Mouse (Mus musculus) liver, embryonic 12.5 days (tissue): ENCODE measurements around the gene Kctd15. TPM values are rescaled to one million over a fixed set of nuclear protein-coding genes. Genes with fewer than 3 reads are reported as not detected.
A peak's percentile ranks its signal among the peaks of the same experiment; 100 is the strongest.

ENCODE experiments used
- ATAC-seq: fragments of 200-750 bp; cut with Nextera tagmentation; 2 replicates; pipeline ENCODE4 v1.8.0; 2017; ENCODE audit warnings: moderate number of reproducible peaks, mild to moderate bottlenecking, moderate library complexity
- H3K27ac ChIP-seq: fragments of 300-500 bp; sonication (generic); 2 replicates; pipeline ENCODE4 v1.5.1; 2016; ENCODE audit warnings: mild to moderate bottlenecking
- H3K27me3 ChIP-seq: fragments of 300-500 bp; sonication (generic); replicated peaks from 2 replicates; pipeline ENCODE4 v1.6.1; 2016; ENCODE audit warnings: mild to moderate bottlenecking, moderate library complexity
- H3K36me3 ChIP-seq: fragments of 300-500 bp; sonication (generic); 2 replicates; pipeline ENCODE4 v1.6.1; 2016; ENCODE audit warnings: mild to moderate bottlenecking, moderate library complexity
- H3K4me1 ChIP-seq: fragments of 300-500 bp; sonication (generic); 2 replicates; pipeline ENCODE4 v1.6.1; 2016
- H3K4me2 ChIP-seq: fragments of 300-500 bp; sonication (generic); 2 replicates; pipeline ENCODE4 v1.6.1; 2016; ENCODE audit warnings: mild to moderate bottlenecking, moderate library complexity
- H3K4me3 ChIP-seq: fragments of 300-500 bp; sonication (generic); 2 replicates; pipeline ENCODE4 v1.5.1; 2016; ENCODE audit warnings: mild to moderate bottlenecking, moderate library complexity
- H3K9ac ChIP-seq: fragments of 300-500 bp; sonication (generic); 2 replicates; pipeline ENCODE4 v1.6.1; 2016; ENCODE audit warnings: mild to moderate bottlenecking, moderate library complexity
- H3K9me3 ChIP-seq: fragments of 300-500 bp; sonication (generic); replicated peaks from 2 replicates; pipeline ENCODE4 v1.6.1; 2016; ENCODE audit warnings: mild to moderate bottlenecking, moderate library complexity
- WGBS: fragments of 180-500 bp; shearing (Covaris S2); methylation state at CpG from one replicate; pipeline ENCODE4 v1.1.7; 2016; ENCODE audit not compliant: insufficient replicate concordance; 5-methylcytosine and 5-hydroxymethylcytosine counted together
- polyA plus RNA-seq: library from polyadenylated mRNA; unstranded; fragments of >200 nt; fragmentation: Nextera tagmentation; extraction: Ambion mirVana; gene quantifications from 2 replicates; pipeline ENCODE4 v1.2.1, GENCODE M21; 2016

Gene Kctd15
- polyA plus RNA-seq, result 2.2 and 2.7 TPM in 2 replicates

DNA sequence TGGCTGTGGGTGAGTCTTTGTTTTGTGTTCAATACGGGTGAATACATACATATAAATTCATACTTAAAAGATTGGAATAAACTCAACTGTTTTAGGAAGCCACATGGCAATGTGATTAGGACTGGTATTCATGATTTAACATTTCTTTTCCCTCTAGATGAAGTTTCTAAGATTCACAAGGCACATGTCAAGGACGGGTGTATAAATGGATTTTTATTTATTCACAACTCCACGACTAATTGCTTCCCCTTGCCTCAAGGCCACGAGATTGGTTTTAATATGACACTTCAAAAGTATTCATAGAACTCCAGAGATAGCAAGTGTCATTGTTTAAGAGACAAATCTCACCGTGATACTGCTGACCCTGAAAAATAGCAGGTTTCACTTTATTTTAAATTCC lies at the start of gene Kctd15:
Gene Kctd15, minus strand, starts transcription at position 101 of the 400 bp plus-strand sequence.
- Histone ChIP-seq H3K36me3 (no peaks in the 10 kb centered on the region), H3K9ac (no peak within 1 kb of the TSS), H3K4me2 (peak within 1 kb of the TSS; percentile 68), H3K9me3 (no peaks in the 10 kb centered on the region), H3K4me1 (0 out of 2 replicates have a peak, but pooled peaks cover 4% of the 10 kb centered on the region), H3K27ac (no peak within 1 kb of the TSS), H3K27me3 (peaks cover 64% of the 10 kb centered on the region), H3K4me3 (peak within 1 kb of the TSS; percentile 58)
- ATAC-seq, result no peak
- WGBS, result 58% methylated on average over 5 of the region's 5 CpGs

DNA sequence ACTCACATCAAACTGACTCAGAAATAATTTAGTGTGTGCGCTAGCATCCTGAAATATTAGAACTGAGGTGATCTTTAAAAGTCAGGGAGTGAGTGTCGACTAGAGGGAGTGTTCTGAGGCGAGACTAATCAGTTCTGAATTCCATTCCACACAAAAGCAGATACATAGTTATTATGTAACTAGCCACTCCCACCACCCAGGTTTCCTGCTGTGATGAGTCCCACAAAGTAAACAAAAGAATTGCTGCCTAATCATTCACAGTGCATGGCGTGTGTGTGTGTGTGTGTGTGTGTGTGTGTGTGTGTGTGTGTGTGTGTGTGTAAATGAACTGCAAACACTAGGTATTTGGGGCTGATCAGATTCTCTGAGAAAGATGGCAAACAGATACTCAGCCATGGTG lies 47.9 kb upstream of the Kctd15 start:
- no peak for ATAC-seq
- Histone ChIP-seq H3K27me3 (0 out of 2 replicates have a peak, but pooled peaks cover 3% of the 10 kb centered on the region), H3K36me3 (no peaks in the 10 kb centered on the region), H3K4me1 (no peaks in the 10 kb centered on the region), H3K4me3 (no peak overlapping the region), H3K27ac (no peak overlapping the region), H3K9ac (no peak overlapping the region), H3K4me2 (no peak overlapping the region), H3K9me3 (no peaks in the 10 kb centered on the region)
- WGBS, result 54% methylated on average over 4 of the region's 4 CpGs

DNA sequence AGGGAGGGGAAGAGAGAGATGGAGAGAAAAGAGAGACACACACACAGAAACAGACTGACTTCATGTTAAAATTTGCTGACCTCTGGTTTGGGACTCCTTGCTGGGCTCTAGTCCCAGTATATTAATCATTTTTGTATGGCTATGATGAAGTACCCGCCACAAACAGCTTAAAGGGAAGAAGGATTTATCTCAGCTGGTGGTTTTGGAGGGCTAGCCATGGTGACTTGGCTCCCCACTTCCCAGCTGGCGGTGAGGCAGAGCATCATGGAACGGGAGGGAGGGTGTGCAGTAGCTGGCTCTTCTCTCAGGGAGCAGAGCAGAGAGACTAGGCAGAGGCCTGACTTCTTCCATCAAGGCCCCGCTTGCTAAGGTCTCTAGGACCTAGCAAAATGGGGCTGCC lies 46.9 kb upstream of the Kctd15 start:
- H3K27ac ChIP-seq, result no peak overlapping the region
- H3K4me2 ChIP-seq, result no peak overlapping the region
- no peak for ATAC-seq
- 31% methylated on average over 4 of the region's 4 CpGs for WGBS
- H3K36me3 ChIP-seq, result no peaks in the 10 kb centered on the region
- H3K4me1 ChIP-seq, result no peaks in the 10 kb centered on the region
- no peak overlapping the region for H3K4me3 ChIP-seq
- H3K27me3 ChIP-seq, result 0 out of 2 replicates have a peak, but pooled peaks cover 3% of the 10 kb centered on the region
- no peak overlapping the region for H3K9ac ChIP-seq
- no peaks in the 10 kb centered on the region for H3K9me3 ChIP-seq

DNA sequence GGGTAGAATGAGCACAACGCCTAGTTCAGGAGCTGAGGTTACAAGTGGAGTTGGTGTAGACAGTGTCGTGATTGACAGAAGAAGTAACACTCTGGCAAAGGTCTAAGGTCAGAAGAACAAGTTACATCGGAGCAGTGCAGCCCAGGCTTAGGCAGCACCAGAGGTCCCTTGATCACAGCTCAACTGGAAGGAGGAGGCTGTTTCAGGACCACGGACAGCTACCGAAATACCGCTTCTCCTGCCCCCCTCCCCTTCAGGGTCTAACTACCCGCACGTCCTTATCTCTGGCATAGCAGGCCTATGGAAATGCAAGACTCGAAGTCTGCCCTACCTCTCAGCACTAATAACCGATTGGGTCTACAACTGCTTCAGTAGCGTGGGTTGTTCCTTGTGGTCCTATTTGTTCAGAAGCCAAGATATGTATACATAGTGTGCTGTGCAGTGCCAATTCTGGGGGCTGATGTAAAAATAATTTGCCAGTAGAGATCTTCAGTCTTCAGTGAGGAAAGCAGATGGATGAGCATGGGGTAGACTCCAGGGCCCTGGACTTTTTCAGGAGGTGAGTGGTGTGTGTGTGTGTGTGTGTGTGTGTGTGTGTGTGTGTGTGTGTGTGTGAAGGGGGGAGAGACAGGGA lies 46.3 kb upstream of the Kctd15 start:
- no peak for ATAC-seq
- H3K9ac ChIP-seq, result no peak overlapping the region
- no peak overlapping the region for H3K4me2 ChIP-seq
- H3K4me3 ChIP-seq, result no peak overlapping the region
- H3K27ac ChIP-seq, result no peak overlapping the region
- 11% methylated on average over 11 of the region's 11 CpGs for WGBS
- H3K4me1 ChIP-seq, result no peaks in the 10 kb centered on the region
- no peaks in the 10 kb centered on the region for H3K9me3 ChIP-seq
- 0 out of 2 replicates have a peak, but pooled peaks cover 3% of the 10 kb centered on the region for H3K27me3 ChIP-seq
- H3K36me3 ChIP-seq, result no peaks in the 10 kb centered on the region

DNA sequence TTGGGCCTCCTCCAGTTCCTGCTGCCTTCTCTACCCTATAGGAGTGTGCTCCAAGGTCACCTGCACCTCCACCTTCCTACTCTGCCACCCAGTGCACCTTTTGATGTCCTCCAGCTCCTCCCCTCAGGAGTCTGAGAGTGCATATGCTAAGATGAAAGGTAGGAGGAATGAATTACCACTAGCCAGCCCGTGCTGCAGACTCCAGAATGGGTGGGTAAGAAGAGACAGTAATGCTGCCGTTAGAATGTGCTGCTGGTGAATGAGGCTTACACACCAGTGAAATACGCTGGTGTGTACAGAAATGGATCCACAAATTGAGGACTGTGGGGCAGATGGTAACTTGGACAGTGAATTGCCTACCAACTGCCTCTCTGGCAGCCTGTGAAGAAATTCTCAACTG lies 43.4 kb upstream of the Kctd15 start:
- Histone ChIP-seq H3K36me3 (no peaks in the 10 kb centered on the region), H3K4me1 (no peaks in the 10 kb centered on the region)
- 43% methylated on average over 3 of the region's 3 CpGs for WGBS

DNA sequence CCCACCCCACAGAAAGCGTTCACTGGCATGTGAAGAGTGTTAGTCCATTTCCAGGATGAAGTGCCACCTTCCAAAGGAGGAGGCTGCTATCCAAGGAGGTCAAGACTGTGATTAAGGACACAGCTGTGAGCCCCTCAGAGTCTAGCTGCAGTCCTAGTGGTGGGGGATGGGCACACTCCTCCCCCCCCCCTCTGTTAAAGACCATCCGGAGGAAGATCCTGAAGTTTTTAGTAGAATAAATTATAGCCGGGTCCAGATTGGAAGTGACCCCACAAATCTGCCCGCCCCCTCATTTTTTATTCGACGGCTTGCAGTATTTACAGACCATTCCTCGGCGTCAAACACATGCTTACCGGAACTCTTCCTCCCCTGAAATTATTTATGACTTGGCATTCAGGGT lies 41.7 kb upstream of the Kctd15 start:
- H3K9ac ChIP-seq, result no peak overlapping the region
- H3K9me3 ChIP-seq, result no peaks in the 10 kb centered on the region
- H3K27me3 ChIP-seq, result 0 out of 2 replicates have a peak, but pooled peaks cover 3% of the 10 kb centered on the region
- H3K4me2 ChIP-seq, result no peak overlapping the region
- no peaks in the 10 kb centered on the region for H3K36me3 ChIP-seq
- H3K4me1 ChIP-seq, result no peaks in the 10 kb centered on the region
- H3K27ac ChIP-seq, result no peak overlapping the region
- 83% methylated on average over 9 of the region's 9 CpGs for WGBS
- H3K4me3 ChIP-seq, result no peak overlapping the region
- ATAC-seq, result no peak

More for the DNA sequence above, 43.4 kb upstream of the Kctd15 start:
- H3K4me3 ChIP-seq, result no peak overlapping the region
- H3K27me3 ChIP-seq, result 0 out of 2 replicates have a peak, but pooled peaks cover 3% of the 10 kb centered on the region
- H3K27ac ChIP-seq, result no peak overlapping the region
- no peak for ATAC-seq
- H3K4me2 ChIP-seq, result no peak overlapping the region
- H3K9me3 ChIP-seq, result no peaks in the 10 kb centered on the region
- no peak overlapping the region for H3K9ac ChIP-seq

DNA sequence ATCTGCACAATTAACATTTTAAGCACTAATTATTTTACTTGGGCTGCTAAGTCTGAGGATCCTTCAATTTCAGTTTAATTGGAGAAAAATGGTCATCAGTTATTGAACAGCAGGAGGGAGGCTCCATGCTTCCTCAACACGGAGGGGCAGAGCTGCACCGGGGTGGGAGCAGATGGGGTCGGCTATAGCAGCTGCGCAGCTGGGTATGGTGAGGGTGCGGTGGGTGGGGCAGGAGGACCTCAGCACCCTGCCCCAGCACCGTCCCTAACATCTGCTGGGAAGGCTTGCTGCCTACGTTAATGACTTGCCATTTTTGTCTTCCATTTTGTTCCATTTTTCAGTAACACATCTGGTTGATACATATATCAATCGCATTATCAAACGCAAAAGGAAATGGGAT lies 39.6 kb upstream of the Kctd15 start:
- Histone ChIP-seq H3K27ac (no peak overlapping the region), H3K4me1 (no peaks in the 10 kb centered on the region), H3K4me2 (no peak overlapping the region), H3K27me3 (0 out of 2 replicates have a peak, but pooled peaks cover 3% of the 10 kb centered on the region), H3K9ac (no peak overlapping the region), H3K9me3 (no peaks in the 10 kb centered on the region), H3K36me3 (no peaks in the 10 kb centered on the region), H3K4me3 (no peak overlapping the region)
- no peak for ATAC-seq
- 56% methylated on average over 9 of the region's 9 CpGs for WGBS

DNA sequence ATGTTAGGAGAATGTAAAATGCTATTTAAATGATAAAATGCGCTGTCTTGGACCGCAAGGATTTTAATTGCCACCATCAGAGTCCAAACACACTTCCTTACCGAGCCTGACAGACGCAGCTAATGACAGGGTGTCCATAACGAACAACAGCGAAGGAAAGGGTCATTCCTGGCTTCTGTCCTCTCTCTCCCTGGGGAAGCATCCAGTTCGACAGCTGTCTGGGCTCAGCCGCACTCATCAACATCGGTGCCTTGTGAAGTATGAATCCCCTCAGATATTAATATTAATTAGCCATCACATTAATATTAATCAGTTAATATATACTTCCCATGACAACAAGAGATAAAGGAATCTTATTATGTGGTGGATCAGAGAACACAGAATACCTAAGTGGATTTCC lies 38.4 kb upstream of the Kctd15 start:
- Histone ChIP-seq H3K27me3 (no peaks in the 10 kb centered on the region), H3K9me3 (no peaks in the 10 kb centered on the region), H3K4me1 (no peaks in the 10 kb centered on the region), H3K9ac (no peak overlapping the region), H3K27ac (no peak overlapping the region), H3K4me2 (no peak overlapping the region), H3K36me3 (no peaks in the 10 kb centered on the region), H3K4me3 (no peak overlapping the region)
- 76% methylated on average over 9 of the region's 9 CpGs for WGBS
- ATAC-seq, result no peak

DNA sequence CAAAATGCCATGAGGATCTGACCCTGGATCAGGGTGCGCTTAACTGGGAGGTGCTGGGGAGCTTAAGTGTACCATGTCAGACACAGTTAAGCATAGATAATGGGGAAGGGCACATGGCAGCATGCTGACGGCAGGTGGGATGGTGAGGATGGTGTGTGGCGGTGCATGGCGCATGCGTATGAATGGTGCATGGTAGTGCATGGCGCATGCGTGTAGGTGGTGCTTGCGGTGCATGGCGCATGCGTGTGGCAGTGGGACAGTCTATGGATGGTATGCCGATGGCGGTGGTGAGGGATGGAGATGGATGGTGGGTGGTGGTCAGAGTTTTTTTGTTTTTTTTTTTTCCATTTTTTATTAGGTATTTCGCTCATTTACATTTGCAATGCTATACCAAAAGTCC lies 37.4 kb upstream of the Kctd15 start:
- ATAC-seq, result no peak
- no peaks in the 10 kb centered on the region for H3K9me3 ChIP-seq
- no peak overlapping the region for H3K9ac ChIP-seq
- no peak overlapping the region for H3K4me2 ChIP-seq
- H3K4me1 ChIP-seq, result no peaks in the 10 kb centered on the region
- 88% methylated on average over 13 of the region's 13 CpGs for WGBS
- H3K27ac ChIP-seq, result no peak overlapping the region
- no peak overlapping the region for H3K4me3 ChIP-seq
- no peaks in the 10 kb centered on the region for H3K36me3 ChIP-seq
- no peaks in the 10 kb centered on the region for H3K27me3 ChIP-seq

DNA sequence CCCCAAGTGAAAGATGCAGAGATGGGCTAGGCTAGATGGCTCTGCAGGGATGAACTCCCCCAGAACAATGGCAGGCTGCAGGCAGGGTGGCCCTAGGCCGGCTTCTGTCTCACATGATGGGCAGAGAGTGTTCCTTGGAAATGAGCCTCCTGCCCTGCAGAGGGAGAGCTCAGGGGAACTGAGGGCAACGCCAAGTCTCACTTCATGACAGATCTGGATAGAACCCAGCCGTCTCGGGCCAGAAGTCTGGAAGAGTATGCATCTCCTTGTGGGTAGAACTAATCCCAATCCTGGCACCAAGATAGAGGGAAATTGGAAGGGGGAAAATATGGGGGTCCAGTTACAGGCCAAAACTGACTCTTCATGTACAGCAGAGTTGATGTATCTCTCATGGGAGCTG lies 36.5 kb upstream of the Kctd15 start:
- no peak for ATAC-seq
- no peak overlapping the region for H3K4me3 ChIP-seq
- H3K36me3 ChIP-seq, result no peaks in the 10 kb centered on the region
- no peak overlapping the region for H3K4me2 ChIP-seq
- 63% methylated on average over 4 of the region's 4 CpGs for WGBS
- no peak overlapping the region for H3K27ac ChIP-seq
- no peak overlapping the region for H3K9ac ChIP-seq
- no peaks in the 10 kb centered on the region for H3K27me3 ChIP-seq
- H3K4me1 ChIP-seq, result no peaks in the 10 kb centered on the region
- H3K9me3 ChIP-seq, result no peaks in the 10 kb centered on the region

DNA sequence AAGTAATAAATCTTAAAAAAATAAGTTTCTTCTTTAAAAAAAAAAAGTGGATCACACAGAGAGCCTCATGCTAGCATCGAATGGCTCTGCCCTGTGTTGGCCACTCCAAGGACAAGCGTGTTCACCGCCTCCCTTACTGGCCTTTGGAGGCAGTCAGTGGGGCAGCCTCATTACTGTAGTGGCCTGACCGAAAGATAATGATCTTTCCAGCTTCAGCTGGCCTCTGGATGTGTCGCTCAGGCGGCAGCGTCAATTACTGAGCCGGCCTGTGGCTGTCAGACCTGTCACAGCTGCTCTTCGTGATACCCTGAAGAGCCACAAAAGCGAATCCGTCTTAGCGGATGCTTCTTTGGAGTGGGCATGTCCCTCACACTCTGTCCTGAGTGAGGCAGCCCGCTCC lies 33.6 kb upstream of the Kctd15 start:
- Histone ChIP-seq H3K9ac (no peak overlapping the region), H3K36me3 (no peaks in the 10 kb centered on the region), H3K4me2 (no peak overlapping the region), H3K4me3 (no peak overlapping the region), H3K9me3 (no peaks in the 10 kb centered on the region), H3K27ac (no peak overlapping the region), H3K4me1 (no peaks in the 10 kb centered on the region), H3K27me3 (no peaks in the 10 kb centered on the region)
- no peak for ATAC-seq
- WGBS, result 47% methylated on average over 13 of the region's 13 CpGs

DNA sequence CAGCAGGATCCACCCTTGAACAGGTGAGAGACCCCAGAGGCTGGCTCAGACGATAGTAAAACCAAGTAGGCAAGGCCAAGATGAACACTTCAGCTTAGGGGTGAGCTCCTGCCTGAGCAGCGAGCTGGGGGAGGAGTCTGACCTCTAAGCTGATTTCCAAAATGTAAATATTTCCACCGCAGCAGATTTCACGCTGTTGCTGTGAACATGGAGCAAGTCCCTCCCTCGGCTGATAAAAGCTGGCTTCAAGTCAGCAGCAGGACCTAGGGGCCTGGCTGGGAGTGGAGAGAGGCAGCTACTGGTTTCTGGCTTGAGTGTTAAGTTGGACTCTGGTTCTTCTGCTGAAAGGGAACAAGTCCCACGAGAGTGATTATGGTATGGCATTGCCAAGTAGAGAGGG lies 32.5 kb upstream of the Kctd15 start:
- H3K9me3 ChIP-seq, result no peaks in the 10 kb centered on the region
- H3K4me3 ChIP-seq, result no peak overlapping the region
- no peak for ATAC-seq
- 14% methylated on average over 6 of the region's 6 CpGs for WGBS
- no peak overlapping the region for H3K4me2 ChIP-seq
- no peaks in the 10 kb centered on the region for H3K36me3 ChIP-seq
- H3K27ac ChIP-seq, result no peak overlapping the region
- no peaks in the 10 kb centered on the region for H3K4me1 ChIP-seq
- no peaks in the 10 kb centered on the region for H3K27me3 ChIP-seq
- no peak overlapping the region for H3K9ac ChIP-seq

DNA sequence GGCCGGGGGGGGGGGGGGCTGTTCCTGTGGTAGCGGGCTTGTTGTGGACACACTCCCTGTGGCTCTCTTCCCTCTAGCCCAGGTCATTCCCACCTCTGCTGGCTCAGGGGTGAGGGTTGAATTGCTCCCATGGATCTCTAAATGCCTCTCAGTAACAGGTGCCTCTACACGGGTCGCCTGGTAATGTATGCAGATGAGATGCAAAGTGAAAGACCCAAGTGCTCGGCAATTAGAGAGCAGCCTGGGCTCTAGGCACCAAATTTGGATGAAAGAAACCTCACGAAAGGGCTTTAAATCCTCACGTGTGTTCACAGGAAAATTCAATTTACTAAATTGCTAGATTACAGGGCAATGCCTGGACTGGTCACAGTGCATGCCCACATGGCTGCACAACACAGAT lies 29.3 kb upstream of the Kctd15 start:
- H3K27me3 ChIP-seq, result 0 out of 2 replicates have a peak, but pooled peaks cover under 1% of the 10 kb centered on the region
- no peaks in the 10 kb centered on the region for H3K9me3 ChIP-seq
- H3K27ac ChIP-seq, result no peak overlapping the region
- no peaks in the 10 kb centered on the region for H3K36me3 ChIP-seq
- no peaks in the 10 kb centered on the region for H3K4me1 ChIP-seq
- no peak overlapping the region for H3K4me2 ChIP-seq
- no peak overlapping the region for H3K9ac ChIP-seq
- no peak for ATAC-seq
- H3K4me3 ChIP-seq, result no peak overlapping the region
- 34% methylated on average over 7 of the region's 7 CpGs for WGBS
